Comparison of ENCODE assay signal across 8 mouse cellular contexts in the genomic region with DNA sequence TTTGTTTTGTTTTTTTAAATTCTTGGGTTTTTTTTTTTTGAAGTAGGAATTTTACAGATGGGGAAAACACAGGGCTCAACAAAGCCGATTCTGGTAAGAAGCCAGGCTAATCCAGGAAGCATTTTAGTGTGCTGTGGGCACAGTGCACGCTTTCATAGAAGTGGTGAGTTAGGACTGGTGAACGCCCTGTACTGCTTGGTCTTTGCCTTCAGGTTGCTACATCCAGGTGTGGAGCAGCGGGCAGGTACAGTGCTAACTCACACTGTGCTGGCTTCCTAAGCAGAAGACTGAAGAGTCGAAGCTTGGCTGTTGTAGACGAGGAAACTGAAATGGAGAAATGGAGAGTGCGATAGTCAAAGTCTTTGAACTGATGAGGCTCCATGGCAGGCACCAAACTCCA. TPM values are rescaled to one million over a fixed set of nuclear protein-coding genes. Genes with fewer than 3 reads are reported as not detected.
DNase-seq lines count a peak whose midpoint lies in the region; ATAC-seq and TF ChIP-seq lines count a peak whose summit lies in the region.

No protein-coding gene starts in this region.

- H3K4me1 ChIP-seq in embryonic facial prominence, embryonic 13.5 days = peaks cover 29% of the 10 kb centered on the region
- H3K4me1 ChIP-seq in intestine, embryonic 14.5 days (replicated peaks; ENCODE audit: control insufficient read depth, insufficient read depth, low read length) = peaks cover 19% of the 10 kb centered on the region; the same call in 1 of the 2 replicates

- no peak for TF ChIP-seq POLR2A in myocyte (IDR thresholded peaks at IDR 0.05; ENCODE audit: insufficient read length, low read depth)

- H3K9me3 ChIP-seq in embryonic facial prominence, embryonic 13.5 days = no peaks in the 10 kb centered on the region
- no peaks in the 10 kb centered on the region for H3K9me3 ChIP-seq in intestine, embryonic 14.5 days (ENCODE audit: control insufficient read depth, low read length)

- peak overlapping the region; percentile 64 for H3K4me2 ChIP-seq in embryonic facial prominence, embryonic 13.5 days
- H3K4me2 ChIP-seq in intestine, embryonic 14.5 days (ENCODE audit: low read length) = peak overlapping the region; percentile 74
- peak overlapping the region; percentile 85 for H3K4me2 ChIP-seq in myocyte (ENCODE audit: low read depth)

- H3ac ChIP-seq in myocyte (ENCODE audit: control insufficient read depth, insufficient read length) = no peak overlapping the region

- DNase-seq in left cerebral cortex, adult 2 months (ENCODE audit: extremely low spot score in 1 of 2, low spot score in 2 of 2) = no peak
- DNase-seq in left cerebral cortex, postnatal 36 days (ENCODE audit: low spot score in 2 of 2) = no peak
- DNase-seq in intestine, embryonic 14.5 days (ENCODE audit: low spot score) = no peak
- no peak for DNase-seq in right cerebral cortex, postnatal 25 days
- no peak for DNase-seq in cerebellum, postnatal 4 days (ENCODE audit: low spot score in 2 of 2)
- no peak for DNase-seq in layer of hippocampus, postnatal 10 days (ENCODE audit: low spot score in 2 of 2)

- TF ChIP-seq CTCF in left cerebral cortex, adult 2 months (IDR thresholded peaks at IDR 0.05) = no peak

- 80% methylated on average over 7 of the region's 7 CpGs for WGBS in embryonic facial prominence, embryonic 13.5 days
- 78% methylated on average over 7 of the region's 7 CpGs for WGBS in intestine, embryonic 14.5 days

- intact Hi-C loops in left cerebral cortex, adult 2 months (cut with DNase I) = no loop called here
- intact Hi-C loops in left cerebral cortex, postnatal 36 days (cut with DNase I) = no loop called here

- peak overlapping the region; percentile 89 for H3K4me3 ChIP-seq in left cerebral cortex, adult 2 months
- H3K4me3 ChIP-seq in embryonic facial prominence, embryonic 13.5 days = peak overlapping the region; percentile 99
- peak overlapping the region; percentile 99 for H3K4me3 ChIP-seq in intestine, embryonic 14.5 days (ENCODE audit: low read depth, low read length)
- H3K4me3 ChIP-seq in myocyte = peak overlapping the region; percentile 98

- H3K36me3 ChIP-seq in embryonic facial prominence, embryonic 13.5 days = no peaks in the 10 kb centered on the region
- 0 out of 2 replicates have a peak, but pooled peaks cover 2% of the 10 kb centered on the region for H3K36me3 ChIP-seq in intestine, embryonic 14.5 days (ENCODE audit: control insufficient read depth, insufficient read depth, low read length)
- H3K36me3 ChIP-seq in myocyte (ENCODE audit: control insufficient read depth, insufficient read depth) = no peaks in the 10 kb centered on the region

- peaks cover 68% of the 10 kb centered on the region for H3K79me2 ChIP-seq in myocyte (ENCODE audit: control insufficient read depth, insufficient read depth)

- no peak overlapping the region for H3K27ac ChIP-seq in left cerebral cortex, adult 2 months
- no peak overlapping the region for H3K27ac ChIP-seq in embryonic facial prominence, embryonic 13.5 days
- H3K27ac ChIP-seq in intestine, embryonic 14.5 days (ENCODE audit: low read depth) = no peak overlapping the region

- no peaks in the 10 kb centered on the region for H3K27me3 ChIP-seq in embryonic facial prominence, embryonic 13.5 days
- H3K27me3 ChIP-seq in intestine, embryonic 14.5 days (replicated peaks; ENCODE audit: control insufficient read depth, insufficient read depth, low read length) = no peaks in the 10 kb centered on the region
- H3K27me3 ChIP-seq in myocyte (ENCODE audit: control insufficient read depth, insufficient read depth, insufficient read length) = no peaks in the 10 kb centered on the region

- no peak for ATAC-seq in embryonic facial prominence, embryonic 13.5 days (ENCODE audit: insufficient number of reproducible peaks, insufficient read depth, low FRiP score, low TSS enrichment, low read depth)
- no peak for ATAC-seq in intestine, embryonic 14.5 days (replicated peaks; ENCODE audit: low FRiP score, low TSS enrichment, low read depth)

- H3K9ac ChIP-seq in embryonic facial prominence, embryonic 13.5 days = peak overlapping the region; percentile 96
- no peak overlapping the region; the same call in 1 of the 2 replicates for H3K9ac ChIP-seq in intestine, embryonic 14.5 days (ENCODE audit: low read length)

TF ChIP-seq in myocyte, 11 proteins besides CTCF, POLR2A, EP300 and RAD21:
- TF ChIP-seq TCF12 (IDR thresholded peaks at IDR 0.05; ENCODE audit: insufficient read depth, poor library complexity, severe bottlenecking) (no peak), TCF3 (IDR thresholded peaks at IDR 0.05; ENCODE audit: insufficient read length, low read depth) (no peak), E2F4 (IDR thresholded peaks at IDR 0.05; ENCODE audit: insufficient read depth) (no peak), MAX (IDR thresholded peaks at IDR 0.05; ENCODE audit: low read depth) (no peak), MYOD1 (IDR thresholded peaks at IDR 0.05; ENCODE audit: control insufficient read depth in 1 of 3, insufficient read length in 2 of 3, low read depth in 2 of 3) (no peak), REST (IDR thresholded peaks at IDR 0.05; ENCODE audit: insufficient read depth, insufficient read length) (no peak), SRF (IDR thresholded peaks at IDR 0.05; ENCODE audit: control insufficient read depth, insufficient read length, low read depth) (no peak), CEBPB (IDR thresholded peaks at IDR 0.05; ENCODE audit: insufficient read depth, poor library complexity, severe bottlenecking) (no peak)
TF ChIP-seq in myocyte: peak in this region for 0.

RNA-seq across cellular contexts. Expression of a gene that starts 1.7 kb away (rescaled TPM):
- 10 to 100 TPM; 58.3 to 61.4 TPM for total RNA-seq in left cerebral cortex, adult 2 months (2021)
- 10 to 100 TPM; 50.9 to 58.1 TPM for total RNA-seq in left cerebral cortex, postnatal 36 days (2021)
- 50.4 and 50.8 TPM in 2 replicates for polyA plus RNA-seq in embryonic facial prominence, embryonic 13.5 days (2015; fragmentation: Nextera tagmentation; extraction: Ambion mirVana)
- polyA plus RNA-seq in intestine, embryonic 14.5 days (2014; fragmentation: Nextera tagmentation; extraction: Ambion mirVana) = 44.6 and 48.2 TPM in 2 replicates
- polyA plus RNA-seq in myocyte (2012; fragmentation: generic; extraction: Trizol) = 11.6 TPM
- total RNA-seq in layer of hippocampus, postnatal 10 days (2021) = 10 to 100 TPM; 34.0 to 36.6 TPM

RNA-seq across cellular contexts. Expression of a gene that starts 1.8 kb away (rescaled TPM):
- total RNA-seq in left cerebral cortex, adult 2 months (2021) = 10 to 100 TPM; 20.6 to 22.7 TPM
- 10 to 100 TPM; 19.7 to 21.1 TPM for total RNA-seq in left cerebral cortex, postnatal 36 days (2021)
- polyA plus RNA-seq in embryonic facial prominence, embryonic 13.5 days (2015; fragmentation: Nextera tagmentation; extraction: Ambion mirVana) = 21.1 and 24.8 TPM in 2 replicates
- polyA plus RNA-seq in intestine, embryonic 14.5 days (2014; fragmentation: Nextera tagmentation; extraction: Ambion mirVana) = 24.4 and 25.5 TPM in 2 replicates
- 11.3 TPM for polyA plus RNA-seq in myocyte (2012; fragmentation: generic; extraction: Trizol)
- 10 to 100 TPM; 15.3 to 19.0 TPM for total RNA-seq in layer of hippocampus, postnatal 10 days (2021)
